Mouse (Mus musculus): ENCODE results near the gene Mroh7. TPM values are rescaled to one million over a fixed set of nuclear protein-coding genes. Genes with fewer than 3 reads are reported as not detected.
"Not testable (repeated sequence)": the region's sequence is repeated elsewhere in the genome, so short reads cannot be mapped to it uniquely, and the experiment has no call there.

Mroh7 gene
- polyA plus RNA-seq, 2 experiments = 0.06 to 0.22 TPM

DNA sequence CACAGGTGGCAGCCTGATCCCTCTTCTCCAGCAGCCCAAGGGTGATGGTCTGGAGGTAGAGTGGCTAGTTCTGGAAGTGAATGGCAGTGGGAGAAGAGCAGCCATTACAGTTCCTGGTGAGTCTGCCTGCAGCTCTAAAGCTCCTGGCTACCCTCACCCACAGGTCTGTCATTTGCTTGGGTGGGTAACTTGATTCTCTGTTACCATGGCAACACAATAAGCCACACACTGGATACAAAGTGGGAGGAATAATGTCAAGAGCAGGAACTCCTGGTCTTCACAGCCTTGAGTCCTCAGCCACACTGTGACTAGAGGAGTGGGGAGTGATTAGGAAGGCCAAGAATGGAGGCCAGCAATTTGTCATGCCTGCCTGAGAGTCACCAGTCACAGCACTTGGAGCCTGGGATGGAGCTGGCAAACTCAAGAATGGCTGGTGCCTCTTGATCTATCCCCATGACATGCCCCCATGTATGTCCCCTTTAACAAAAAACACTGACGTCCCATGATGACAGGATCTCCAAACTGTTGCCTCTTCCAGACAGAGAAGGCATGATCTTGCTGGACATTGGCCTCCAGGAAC, 16.4 kb upstream of the Mroh7 start:
- H3K9me3 ChIP-seq (ENCODE audit: control insufficient read depth, low read length) = no peaks in the 10 kb centered on the region
- H3K36me3 ChIP-seq (replicated peaks; ENCODE audit: control insufficient read depth, insufficient read depth, low read depth) = no peaks in the 10 kb centered on the region
- no peak overlapping the region for H3K4me3 ChIP-seq (ENCODE audit: insufficient read depth in 1 of 2, low read depth in 2 of 2, low read length in 2 of 2)
- TF ChIP-seq EP300 (IDR thresholded peaks at IDR 0.05; ENCODE audit: low read depth) (no peak), CTCF (IDR thresholded peaks at IDR 0.05; ENCODE audit: low read depth) (no peak)
- ATAC-seq (ENCODE audit: insufficient read depth) (no peak), DNase-seq (ENCODE audit: low read depth in 3 of 3, low spot score in 3 of 3) (no peak)
- 58% methylated on average over 1 of the region's 1 CpGs for WGBS (ENCODE audit: insufficient replicate concordance)
- no peak overlapping the region for H3K4me2 ChIP-seq (ENCODE audit: low read depth)
- H3K27me3 ChIP-seq (ENCODE audit: control insufficient read depth, insufficient read depth, low read length) = no peaks in the 10 kb centered on the region
- no peak overlapping the region for H3K9ac ChIP-seq (replicated peaks)
- no peaks in the 10 kb centered on the region for H3K4me1 ChIP-seq (replicated peaks; ENCODE audit: control insufficient read depth in 2 of 2, insufficient read depth in 2 of 2, low read length in 1 of 2)
- no peak overlapping the region for H3K27ac ChIP-seq

DNA sequence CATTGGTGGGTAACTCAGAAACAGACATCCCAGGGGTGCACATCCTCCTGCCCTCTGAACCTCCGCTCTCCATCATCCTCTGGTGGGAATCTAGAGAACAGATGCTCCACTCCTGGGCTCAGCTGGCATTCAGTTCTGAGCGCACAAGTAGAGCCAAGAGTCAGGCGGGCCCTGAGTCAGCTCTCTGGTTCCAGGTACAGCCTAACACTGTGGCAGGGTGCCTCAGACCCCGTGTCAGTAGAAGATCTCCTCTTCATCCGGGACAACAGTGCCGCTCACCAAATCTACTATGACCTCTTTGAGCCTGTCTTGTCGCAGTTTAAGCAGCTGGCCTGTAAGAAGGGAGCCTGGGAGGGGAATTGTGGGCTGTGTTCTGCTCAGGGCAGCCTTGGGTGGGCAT, 15.1 kb upstream of the Mroh7 start:
- no peak for ATAC-seq (ENCODE audit: insufficient read depth)
- WGBS (ENCODE audit: insufficient replicate concordance) = 71% methylated on average over 7 of the region's 7 CpGs
- no peak overlapping the region for H3K4me3 ChIP-seq (ENCODE audit: insufficient read depth in 1 of 2, low read depth in 2 of 2, low read length in 2 of 2)

DNA sequence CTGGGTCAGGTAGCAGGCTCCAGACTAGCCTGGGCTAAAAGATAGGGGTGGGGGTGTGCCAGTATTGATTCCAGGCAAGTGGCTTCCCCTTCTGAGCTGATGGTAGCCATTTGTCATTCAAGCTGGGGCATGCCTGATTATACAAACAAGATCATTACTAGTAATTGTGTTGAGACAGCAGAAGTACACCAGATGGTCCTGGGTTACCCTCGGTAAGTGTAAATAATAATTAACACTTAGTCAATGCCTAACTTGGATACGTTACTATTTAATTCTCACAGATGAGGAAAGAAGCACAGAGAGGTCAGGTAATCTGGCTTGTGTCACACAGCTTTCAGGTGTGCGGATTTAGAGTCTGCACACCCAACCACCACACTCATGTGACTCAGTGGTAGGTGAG, 7.2 kb upstream of the Mroh7 start:
- ATAC-seq (ENCODE audit: insufficient read depth) (no peak), DNase-seq (ENCODE audit: low read depth in 3 of 3, low spot score in 3 of 3) (no peak)
- H3K4me2 ChIP-seq (ENCODE audit: low read depth) = no peak overlapping the region
- no peaks in the 10 kb centered on the region for H3K4me1 ChIP-seq (replicated peaks; ENCODE audit: control insufficient read depth in 2 of 2, insufficient read depth in 2 of 2, low read length in 1 of 2)
- no peak overlapping the region for H3K4me3 ChIP-seq (ENCODE audit: insufficient read depth in 1 of 2, low read depth in 2 of 2, low read length in 2 of 2)
- WGBS (ENCODE audit: insufficient replicate concordance) = 57% methylated on average over 3 of the region's 3 CpGs
- no peaks in the 10 kb centered on the region for H3K36me3 ChIP-seq (replicated peaks; ENCODE audit: control insufficient read depth, insufficient read depth, low read depth)
- no peak overlapping the region for H3K9ac ChIP-seq (replicated peaks)
- TF ChIP-seq EP300 (IDR thresholded peaks at IDR 0.05; ENCODE audit: low read depth) = no peak
- no peak for TF ChIP-seq CTCF (IDR thresholded peaks at IDR 0.05; ENCODE audit: low read depth)
- no peaks in the 10 kb centered on the region for H3K9me3 ChIP-seq (ENCODE audit: control insufficient read depth, low read length)
- H3K27me3 ChIP-seq (ENCODE audit: control insufficient read depth, insufficient read depth, low read length) = no peaks in the 10 kb centered on the region
- no peak overlapping the region for H3K27ac ChIP-seq

More for the DNA sequence above, 15.1 kb upstream of the Mroh7 start:
- no peak overlapping the region for H3K4me2 ChIP-seq (ENCODE audit: low read depth)
- H3K4me1 ChIP-seq (replicated peaks; ENCODE audit: control insufficient read depth in 2 of 2, insufficient read depth in 2 of 2, low read length in 1 of 2) = no peaks in the 10 kb centered on the region
- TF ChIP-seq EP300 (IDR thresholded peaks at IDR 0.05; ENCODE audit: low read depth) (no peak), CTCF (IDR thresholded peaks at IDR 0.05; ENCODE audit: low read depth) (no peak)
- H3K27me3 ChIP-seq (ENCODE audit: control insufficient read depth, insufficient read depth, low read length) = no peaks in the 10 kb centered on the region
- no peaks in the 10 kb centered on the region for H3K36me3 ChIP-seq (replicated peaks; ENCODE audit: control insufficient read depth, insufficient read depth, low read depth)
- H3K9ac ChIP-seq (replicated peaks) = no peak overlapping the region
- H3K27ac ChIP-seq = no peak overlapping the region
- no peak for DNase-seq (ENCODE audit: low read depth in 3 of 3, low spot score in 3 of 3)
- no peaks in the 10 kb centered on the region for H3K9me3 ChIP-seq (ENCODE audit: control insufficient read depth, low read length)

DNA sequence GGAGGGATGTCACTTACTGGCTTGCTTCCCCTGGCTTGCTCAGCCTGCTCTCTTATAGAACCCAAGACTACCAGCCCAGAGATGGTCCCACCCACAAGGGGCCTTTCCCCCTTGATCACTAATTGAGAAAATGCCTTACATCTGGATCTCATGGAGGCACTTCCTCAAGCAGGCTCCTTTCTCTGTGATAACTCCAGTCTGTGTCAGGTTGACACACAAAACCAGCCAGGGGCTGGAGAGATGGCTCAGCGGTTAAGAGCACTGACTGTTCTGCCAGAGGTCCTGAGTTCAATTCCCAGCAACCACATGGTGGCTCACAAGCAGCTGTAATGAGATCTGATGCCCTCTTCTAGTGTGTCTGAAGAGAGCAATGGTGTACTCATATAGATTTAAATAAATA, 6.2 kb upstream of the Mroh7 start:
- not testable (repeated sequence) for H3K9ac ChIP-seq (replicated peaks); DNase-seq (ENCODE audit: low read depth in 3 of 3, low spot score in 3 of 3); H3K36me3 ChIP-seq (replicated peaks; ENCODE audit: control insufficient read depth, insufficient read depth, low read depth); H3K9me3 ChIP-seq (ENCODE audit: control insufficient read depth, low read length); H3K4me3 ChIP-seq (ENCODE audit: insufficient read depth in 1 of 2, low read depth in 2 of 2, low read length in 2 of 2); H3K27me3 ChIP-seq (ENCODE audit: control insufficient read depth, insufficient read depth, low read length); H3K27ac ChIP-seq; H3K4me2 ChIP-seq (ENCODE audit: low read depth); H3K4me1 ChIP-seq (replicated peaks; ENCODE audit: control insufficient read depth in 2 of 2, insufficient read depth in 2 of 2, low read length in 1 of 2); ATAC-seq (ENCODE audit: insufficient read depth)
- WGBS (ENCODE audit: insufficient replicate concordance) = 85% methylated on average over 1 of the region's 1 CpGs

DNA sequence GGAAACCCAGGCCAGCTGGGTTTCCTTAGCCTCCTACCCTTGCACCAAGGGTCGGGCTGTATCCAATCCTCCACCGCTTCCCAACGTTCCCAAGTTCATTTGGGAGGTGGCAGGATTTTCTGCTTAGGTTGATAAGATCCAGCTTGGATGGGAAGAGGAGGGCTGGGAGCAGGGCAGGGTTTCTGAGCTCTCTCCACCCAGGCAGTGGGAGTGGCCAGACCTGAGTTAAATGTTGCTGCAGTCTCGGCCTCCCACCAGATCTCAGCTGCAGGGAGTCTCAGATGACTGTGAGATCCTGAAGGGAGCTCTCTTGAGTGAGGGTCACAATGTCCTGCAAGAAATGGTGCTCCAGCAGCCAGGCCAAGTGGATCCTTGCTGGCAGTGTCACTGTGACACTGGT, 2.9 kb upstream of the Mroh7 start, which contains the start of gene Fam151a:
Gene Fam151a (plus strand): TSS at position 254 of the 400 bp plus-strand sequence.
- H3K36me3 ChIP-seq (replicated peaks; ENCODE audit: control insufficient read depth, insufficient read depth, low read depth) = no peaks in the 10 kb centered on the region
- H3K27me3 ChIP-seq (ENCODE audit: control insufficient read depth, insufficient read depth, low read length) = no peaks in the 10 kb centered on the region
- no peak within 1 kb of the TSS for H3K27ac ChIP-seq
- 45% methylated on average over 4 of the region's 4 CpGs for WGBS (ENCODE audit: insufficient replicate concordance)
- no peak within 1 kb of the TSS for H3K4me3 ChIP-seq (ENCODE audit: insufficient read depth in 1 of 2, low read depth in 2 of 2, low read length in 2 of 2)
- no peaks in the 10 kb centered on the region for H3K4me1 ChIP-seq (replicated peaks; ENCODE audit: control insufficient read depth in 2 of 2, insufficient read depth in 2 of 2, low read length in 1 of 2)
- no peak within 1 kb of the TSS for H3K4me2 ChIP-seq (ENCODE audit: low read depth)
- TF ChIP-seq EP300 (IDR thresholded peaks at IDR 0.05; ENCODE audit: low read depth) (no peak), CTCF (IDR thresholded peaks at IDR 0.05; ENCODE audit: low read depth) (no peak)
- no peaks in the 10 kb centered on the region for H3K9me3 ChIP-seq (ENCODE audit: control insufficient read depth, low read length)
- no peak within 1 kb of the TSS for H3K9ac ChIP-seq (replicated peaks)
- ATAC-seq (ENCODE audit: insufficient read depth) (no peak), DNase-seq (ENCODE audit: low read depth in 3 of 3, low spot score in 3 of 3) (no peak)

All from liver, embryonic 14.5 days (tissue).